Mouse (Mus musculus): Measurements from ENCODE around the gene Yif1b. TPM values are rescaled to one million over a fixed set of nuclear protein-coding genes. Genes with fewer than 3 reads are reported as not detected.

Gene Yif1b
- polyA plus RNA-seq, 1 experiment from 2014 or later, result 112 TPM

GRCm38 (mm10) chr7:29282074-29282554 is 44.0 kb downstream of the Yif1b start:
- peak overlapping the region; percentile 57; the same call in 1 of the 2 replicates for H3K9ac ChIP-seq (replicated peaks)
- H3K27ac ChIP-seq (replicated peaks), result no peak overlapping the region
- ATAC-seq (ENCODE audit: low FRiP score), result peak; percentile 10; the same call in 1 of the 2 replicates
- peak overlapping the region; percentile 96 for H3K4me2 ChIP-seq
- H3K36me3 ChIP-seq, result no peaks in the 10 kb centered on the region
- WGBS, result 11% methylated on average over 21 of the region's 21 CpGs
- peaks cover 20% of the 10 kb centered on the region for H3K4me1 ChIP-seq
- H3K27me3 ChIP-seq (replicated peaks), result peaks cover 38% of the 10 kb centered on the region
- no peaks in the 10 kb centered on the region for H3K9me3 ChIP-seq (replicated peaks)
- H3K4me3 ChIP-seq (replicated peaks), result peak overlapping the region; percentile 58

- no peak overlapping the region for H3K4me2 ChIP-seq
- H3K4me1 ChIP-seq, result peaks cover 23% of the 10 kb centered on the region
- H3K27me3 ChIP-seq (replicated peaks), result peaks cover 49% of the 10 kb centered on the region
- H3K9ac ChIP-seq (replicated peaks), result no peak overlapping the region
- no peak overlapping the region for H3K27ac ChIP-seq (replicated peaks)
- H3K36me3 ChIP-seq, result no peaks in the 10 kb centered on the region
- H3K9me3 ChIP-seq (replicated peaks), result no peaks in the 10 kb centered on the region
- H3K4me3 ChIP-seq (replicated peaks), result no peak overlapping the region
- 82% methylated on average over 4 of the region's 4 CpGs for WGBS
- no peak for ATAC-seq (ENCODE audit: low FRiP score)
Measured at GRCm38 (mm10) chr7:29283876-29284275, 45.7 kb downstream of the Yif1b start.

- 93% methylated on average over 6 of the region's 6 CpGs for WGBS
- Histone ChIP-seq H3K36me3 (no peaks in the 10 kb centered on the region), H3K9ac (replicated peaks) (no peak overlapping the region), H3K27ac (replicated peaks) (no peak overlapping the region), H3K9me3 (replicated peaks) (no peaks in the 10 kb centered on the region), H3K4me1 (peaks cover 29% of the 10 kb centered on the region), H3K4me3 (replicated peaks) (no peak overlapping the region), H3K4me2 (no peak overlapping the region), H3K27me3 (replicated peaks) (peaks cover 49% of the 10 kb centered on the region)
- no peak for ATAC-seq (ENCODE audit: low FRiP score)
Measured at GRCm38 (mm10) chr7:29284523-29284922, 46.4 kb downstream of the Yif1b start.

GRCm38 (mm10) chr7:29287481-29287880 is 49.4 kb downstream of the Yif1b start:
- no peak for ATAC-seq (ENCODE audit: low FRiP score)
- Histone ChIP-seq H3K9me3 (replicated peaks) (no peaks in the 10 kb centered on the region), H3K4me1 (peaks cover 35% of the 10 kb centered on the region), H3K4me3 (replicated peaks) (no peak overlapping the region), H3K36me3 (no peaks in the 10 kb centered on the region), H3K4me2 (no peak overlapping the region), H3K27me3 (replicated peaks) (peaks cover 25% of the 10 kb centered on the region), H3K27ac (replicated peaks) (no peak overlapping the region), H3K9ac (replicated peaks) (no peak overlapping the region)
- 85% methylated on average over 7 of the region's 7 CpGs for WGBS

DNA sequence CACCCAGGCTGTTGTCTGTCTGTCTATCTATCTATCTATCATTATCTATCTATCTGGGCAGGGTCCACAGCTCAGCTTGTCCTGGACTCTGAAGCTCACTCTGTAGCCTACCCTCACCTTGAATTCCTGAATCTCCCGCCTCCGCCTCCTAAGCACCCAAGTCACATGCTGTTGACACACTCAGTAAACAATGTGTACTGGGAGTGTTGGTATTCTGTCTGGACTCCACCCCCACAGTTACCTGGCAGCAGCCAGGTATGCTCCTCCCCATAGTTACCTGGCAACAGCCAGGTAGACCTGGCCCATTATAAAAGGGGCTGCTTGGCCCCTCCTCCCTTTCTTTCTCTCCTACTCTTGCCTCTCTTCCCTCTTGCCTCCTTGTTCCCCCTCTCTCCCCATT is 50.0 kb downstream of the Yif1b start:
- H3K27me3 ChIP-seq (replicated peaks), result peaks cover 21% of the 10 kb centered on the region
- no peak for ATAC-seq (ENCODE audit: low FRiP score)
- H3K4me3 ChIP-seq (replicated peaks), result no peak overlapping the region
- no peak overlapping the region for H3K4me2 ChIP-seq
- H3K9me3 ChIP-seq (replicated peaks), result no peaks in the 10 kb centered on the region
- WGBS, result 95% methylated on average over 2 of the region's 2 CpGs
- peaks cover 41% of the 10 kb centered on the region for H3K4me1 ChIP-seq
- no peak overlapping the region for H3K27ac ChIP-seq (replicated peaks)
- H3K9ac ChIP-seq (replicated peaks), result no peak overlapping the region
- H3K36me3 ChIP-seq, result no peaks in the 10 kb centered on the region

DNA sequence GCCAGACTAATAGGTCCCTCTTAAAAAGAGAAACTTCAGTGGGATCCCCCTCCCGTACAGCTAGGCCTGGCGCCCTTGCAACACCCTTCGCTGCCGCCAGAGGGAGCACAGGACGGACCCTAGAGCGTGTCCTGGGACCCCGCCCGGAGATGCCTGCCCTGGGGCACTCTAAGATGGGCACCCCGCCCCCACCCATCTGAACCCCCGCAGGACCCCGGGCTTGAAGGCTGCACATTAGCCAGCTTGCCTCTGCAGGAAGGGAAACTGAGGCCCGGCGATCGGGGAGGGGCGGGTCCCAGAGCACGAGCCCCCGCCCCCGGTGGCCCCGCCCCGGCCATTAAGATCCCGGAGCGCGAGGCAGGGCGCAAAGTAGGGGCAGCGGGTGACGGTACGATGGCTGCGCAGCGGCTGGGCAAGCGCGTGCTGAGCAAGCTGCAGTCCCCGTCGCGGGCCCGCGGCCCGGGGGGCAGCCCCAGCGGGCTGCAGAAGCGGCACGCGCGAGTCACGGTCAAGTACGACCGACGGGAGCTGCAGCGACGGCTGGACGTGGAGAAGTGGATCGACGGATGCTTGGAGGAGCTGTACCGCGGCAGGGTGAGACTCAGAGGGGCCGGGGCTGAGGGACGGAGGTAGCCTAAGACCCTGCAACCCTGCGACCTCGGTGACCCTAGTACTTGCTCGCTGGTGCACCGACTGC is 51.0 kb downstream of the Yif1b start, which contains the start of gene Ppp1r14a:
TSS of gene Ppp1r14a (plus strand) at position 367 of the 697 bp plus-strand sequence.
- Histone ChIP-seq H3K4me1 (peaks cover 46% of the 10 kb centered on the region), H3K36me3 (no peaks in the 10 kb centered on the region), H3K27ac (replicated peaks) (no peak within 1 kb of the TSS), H3K27me3 (replicated peaks) (peaks cover 18% of the 10 kb centered on the region), H3K9ac (replicated peaks) (peak within 1 kb of the TSS; percentile 52), H3K4me3 (replicated peaks) (peak within 1 kb of the TSS; percentile 51), H3K9me3 (replicated peaks) (no peaks in the 10 kb centered on the region), H3K4me2 (peak within 1 kb of the TSS; percentile 96)
- WGBS, result under 1% methylated on average over 59 of the region's 59 CpGs
- 0 out of 2 replicates have a peak, but pooled peaks have one; percentile 34 for ATAC-seq (ENCODE audit: low FRiP score)

- peaks cover 46% of the 10 kb centered on the region for H3K4me1 ChIP-seq
- H3K4me2 ChIP-seq, result peak overlapping the region; percentile 96
- WGBS, result 58% methylated on average over 6 of the region's 6 CpGs
- H3K36me3 ChIP-seq, result no peaks in the 10 kb centered on the region
- no peaks in the 10 kb centered on the region for H3K9me3 ChIP-seq (replicated peaks)
- H3K27me3 ChIP-seq (replicated peaks), result peaks cover 18% of the 10 kb centered on the region
- no peak for ATAC-seq (ENCODE audit: low FRiP score)
- H3K9ac ChIP-seq (replicated peaks), result no peak overlapping the region
- H3K27ac ChIP-seq (replicated peaks), result no peak overlapping the region
- peak overlapping the region; percentile 51; the same call in 1 of the 2 replicates for H3K4me3 ChIP-seq (replicated peaks)
Measured at GRCm38 (mm10) chr7:29289856-29290255, 51.7 kb downstream of the Yif1b start.

DNA sequence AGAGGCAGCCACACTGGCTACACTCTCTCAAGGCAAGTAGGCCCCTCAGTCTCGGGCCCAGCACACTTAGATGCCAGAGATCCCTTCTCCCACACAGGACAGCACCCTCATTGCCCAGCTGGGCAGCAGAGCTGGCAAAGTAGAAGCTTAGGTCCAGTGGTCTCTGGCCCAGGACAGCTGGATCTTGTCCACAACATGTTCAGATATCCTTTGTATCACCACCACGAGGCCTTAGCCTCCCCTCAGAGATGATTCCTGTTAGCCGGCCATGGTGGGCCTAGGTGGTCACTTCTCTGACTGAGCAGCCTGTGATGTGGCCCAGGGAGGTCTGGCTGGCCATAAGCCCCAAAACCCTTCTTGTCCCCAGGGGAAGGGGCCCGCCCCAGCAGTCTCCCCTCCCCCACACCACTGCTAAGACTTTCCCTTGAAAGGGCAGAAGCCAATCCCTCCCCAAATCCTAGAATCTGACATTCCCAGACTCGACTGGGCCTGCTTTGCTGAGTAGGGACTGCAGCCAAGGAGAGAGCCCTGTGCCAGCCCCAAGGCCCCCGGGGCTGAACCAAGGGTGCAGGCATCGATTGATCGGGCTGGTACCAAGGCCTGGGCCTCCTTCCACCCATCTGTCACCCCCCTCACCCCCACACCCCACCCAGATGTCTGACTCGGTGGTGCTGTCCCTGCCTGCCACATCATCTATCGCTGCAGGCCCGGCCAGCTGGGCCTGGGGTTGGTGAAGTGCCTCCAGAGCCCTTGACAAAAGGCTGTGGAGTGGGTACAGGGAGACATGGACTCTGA is 52.8 kb downstream of the Yif1b start:
- H3K4me1 ChIP-seq, result peaks cover 46% of the 10 kb centered on the region
- peak overlapping the region; percentile 96; the same call in 1 of the 2 replicates for H3K4me2 ChIP-seq
- ATAC-seq (ENCODE audit: low FRiP score), result no peak

GRCm38 (mm10) chr7:29291616-29292457 is 53.7 kb downstream of the Yif1b start:
- H3K4me2 ChIP-seq, result 0 out of 2 replicates have a peak overlapping the region, but pooled peaks have one; percentile 26
- peaks cover 46% of the 10 kb centered on the region for H3K4me1 ChIP-seq
- 12% methylated on average over 6 of the region's 7 CpGs for WGBS
- H3K27me3 ChIP-seq (replicated peaks), result peaks cover 13% of the 10 kb centered on the region; the same call in 1 of the 2 replicates
- no peak overlapping the region for H3K9ac ChIP-seq (replicated peaks)
- no peak for ATAC-seq (ENCODE audit: low FRiP score)
- no peak overlapping the region for H3K4me3 ChIP-seq (replicated peaks)
- H3K36me3 ChIP-seq, result no peaks in the 10 kb centered on the region
- 0 out of 2 replicates have a peak overlapping the region, but pooled peaks have one; percentile 37 for H3K27ac ChIP-seq (replicated peaks)
- H3K9me3 ChIP-seq (replicated peaks), result no peaks in the 10 kb centered on the region

More for the DNA sequence above, 52.8 kb downstream of the Yif1b start:
- Histone ChIP-seq H3K9ac (replicated peaks) (no peak overlapping the region), H3K9me3 (replicated peaks) (no peaks in the 10 kb centered on the region), H3K27ac (replicated peaks) (0 out of 2 replicates have a peak overlapping the region, but pooled peaks have one; percentile 4), H3K27me3 (replicated peaks) (peaks cover 13% of the 10 kb centered on the region; the same call in 1 of the 2 replicates), H3K4me3 (replicated peaks) (no peak overlapping the region), H3K36me3 (no peaks in the 10 kb centered on the region)
- 29% methylated on average over 11 of the region's 11 CpGs for WGBS

DNA sequence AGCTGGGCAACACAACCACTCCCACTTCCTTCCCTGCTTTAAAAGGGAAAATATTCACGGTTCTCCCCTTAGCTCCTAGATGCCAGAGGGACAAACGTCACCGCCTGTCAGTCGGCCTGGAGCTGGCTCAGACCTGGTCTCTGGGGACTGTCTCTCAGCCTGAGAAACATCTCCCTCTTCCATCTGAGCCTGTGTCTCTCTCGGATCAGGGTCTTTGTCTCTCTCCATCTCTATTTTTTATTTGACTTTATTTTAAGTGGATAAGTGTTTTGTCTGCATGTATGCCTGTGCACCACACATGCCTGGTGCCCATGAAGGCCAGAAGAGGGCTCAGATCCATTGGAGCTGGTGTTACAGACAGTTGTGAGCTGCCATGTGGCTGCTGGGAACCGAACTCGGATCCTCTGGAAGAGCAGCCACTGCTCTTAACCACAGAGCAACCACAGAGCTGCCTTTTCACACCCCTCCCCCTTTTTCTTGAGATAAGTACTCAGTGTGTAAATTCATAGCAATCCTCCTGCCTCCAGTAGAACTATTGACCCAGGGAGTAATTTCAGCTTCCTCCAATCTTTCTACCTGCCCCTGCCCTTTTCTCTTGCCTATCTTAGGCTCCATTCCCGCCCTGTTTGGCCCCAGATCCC is 54.4 kb downstream of the Yif1b start:
- no peak overlapping the region for H3K27ac ChIP-seq (replicated peaks)
- H3K27me3 ChIP-seq (replicated peaks), result peaks cover 6% of the 10 kb centered on the region; the same call in 1 of the 2 replicates
- no peak overlapping the region for H3K4me3 ChIP-seq (replicated peaks)
- no peak overlapping the region for H3K9ac ChIP-seq (replicated peaks)
- WGBS, result 24% methylated on average over 8 of the region's 8 CpGs
- H3K9me3 ChIP-seq (replicated peaks), result no peaks in the 10 kb centered on the region
- 0 out of 2 replicates have a peak overlapping the region, but pooled peaks have one; percentile 26 for H3K4me2 ChIP-seq
- H3K4me1 ChIP-seq, result peaks cover 46% of the 10 kb centered on the region
- no peak for ATAC-seq (ENCODE audit: low FRiP score)
- H3K36me3 ChIP-seq, result no peaks in the 10 kb centered on the region
